Mouse (Mus musculus) midbrain, embryonic 12.5 days (tissue): ENCODE measurements at regions not wholly inside any gene's neighbourhood (a gene's known extent, or its start where the extent isn't known, plus 50 kb on each side); places are given as distances from the start of the nearest gene placed in this dataset.

Source experiments
- ATAC-seq: fragments of 200-750 bp; cut with Nextera tagmentation; 2 replicates; pipeline ENCODE4 v1.8.0; 2017; ENCODE audit warnings: low read depth, moderate TSS enrichment, moderate library complexity; ENCODE audit not compliant: low FRiP score
- H3K27ac ChIP-seq: fragments of 300-500 bp; sonication (generic); replicated peaks from 2 replicates; pipeline ENCODE4 v1.5.1; 2016; ENCODE audit warnings: mild to moderate bottlenecking
- H3K27me3 ChIP-seq: fragments of 300-500 bp; sonication (generic); 2 replicates; pipeline ENCODE4 v1.6.1; 2016; ENCODE audit warnings: mild to moderate bottlenecking
- H3K36me3 ChIP-seq: fragments of 300-500 bp; sonication (generic); 2 replicates; pipeline ENCODE4 v1.6.1; 2016
- H3K4me1 ChIP-seq: fragments of 300-500 bp; sonication (generic); 2 replicates; pipeline ENCODE4 v1.6.1; 2016
- H3K4me2 ChIP-seq: fragments of 300-500 bp; sonication (generic); replicated peaks from 2 replicates; pipeline ENCODE4 v1.6.1; 2016; ENCODE audit warnings: mild to moderate bottlenecking, moderate library complexity
- H3K4me3 ChIP-seq: fragments of 300-500 bp; sonication (generic); 2 replicates; pipeline ENCODE4 v1.5.1; 2016; ENCODE audit warnings: mild to moderate bottlenecking
- H3K9ac ChIP-seq: fragments of 300-500 bp; sonication (generic); replicated peaks from 2 replicates; pipeline ENCODE4 v1.6.1; 2016; ENCODE audit warnings: mild to moderate bottlenecking, moderate library complexity
- H3K9me3 ChIP-seq: fragments of 300-500 bp; sonication (generic); 2 replicates; pipeline ENCODE4 v1.6.1; 2016; ENCODE audit warnings: mild to moderate bottlenecking
- WGBS: fragments of 180-500 bp; shearing (Covaris S2); methylation state at CpG from one replicate; pipeline ENCODE4 v1.1.7; 2016; 5-methylcytosine and 5-hydroxymethylcytosine counted together

- Histone ChIP-seq H3K27ac (no peak overlapping the region), H3K9ac (no peak overlapping the region), H3K36me3 (no peaks in the 10 kb centered on the region), H3K27me3 (no peaks in the 10 kb centered on the region), H3K4me2 (no peak overlapping the region), H3K4me3 (no peak overlapping the region), H3K9me3 (no peaks in the 10 kb centered on the region), H3K4me1 (no peaks in the 10 kb centered on the region)
- ATAC-seq = no peak
- 90% methylated on average over 8 of the region's 8 CpGs for WGBS
Measured at GRCm38 (mm10) chr11:7289242-7289938, 75.7 kb upstream of the Igfbp3 start.

GRCm38 (mm10) chr11:7284836-7285490 lies 71.2 kb upstream of the Igfbp3 start:
- H3K27ac ChIP-seq = no peak overlapping the region
- ATAC-seq = no peak
- H3K36me3 ChIP-seq = no peaks in the 10 kb centered on the region
- H3K9ac ChIP-seq = no peak overlapping the region
- no peak overlapping the region for H3K4me3 ChIP-seq
- H3K9me3 ChIP-seq = no peaks in the 10 kb centered on the region
- no peak overlapping the region for H3K4me2 ChIP-seq
- H3K4me1 ChIP-seq = no peaks in the 10 kb centered on the region
- H3K27me3 ChIP-seq = no peaks in the 10 kb centered on the region
- WGBS = 62% methylated on average over 4 of the region's 4 CpGs

GRCm38 (mm10) chr11:7282981-7283380 lies 69.3 kb upstream of the Igfbp3 start:
- Histone ChIP-seq H3K27me3 (no peaks in the 10 kb centered on the region), H3K9me3 (no peaks in the 10 kb centered on the region), H3K36me3 (no peaks in the 10 kb centered on the region), H3K4me3 (no peak overlapping the region), H3K9ac (no peak overlapping the region), H3K4me1 (no peaks in the 10 kb centered on the region), H3K4me2 (no peak overlapping the region), H3K27ac (no peak overlapping the region)
- WGBS = 60% methylated on average over 3 of the region's 3 CpGs
- ATAC-seq = no peak

GRCm38 (mm10) chr11:7282188-7282587 lies 68.5 kb upstream of the Igfbp3 start:
- Histone ChIP-seq H3K27ac (no peak overlapping the region), H3K9ac (no peak overlapping the region), H3K36me3 (no peaks in the 10 kb centered on the region), H3K4me3 (no peak overlapping the region), H3K4me2 (no peak overlapping the region), H3K4me1 (no peaks in the 10 kb centered on the region), H3K9me3 (no peaks in the 10 kb centered on the region), H3K27me3 (no peaks in the 10 kb centered on the region)
- ATAC-seq = no peak
- WGBS = 88% methylated on average over 2 of the region's 2 CpGs

GRCm38 (mm10) chr11:7281656-7282055 lies 67.9 kb upstream of the Igfbp3 start:
- ATAC-seq = no peak
- 17% methylated on average over 2 of the region's 2 CpGs for WGBS
- no peaks in the 10 kb centered on the region for H3K4me1 ChIP-seq
- H3K9me3 ChIP-seq = no peaks in the 10 kb centered on the region
- H3K27ac ChIP-seq = no peak overlapping the region
- H3K4me2 ChIP-seq = no peak overlapping the region
- no peaks in the 10 kb centered on the region for H3K36me3 ChIP-seq
- no peak overlapping the region for H3K4me3 ChIP-seq
- no peaks in the 10 kb centered on the region for H3K27me3 ChIP-seq
- H3K9ac ChIP-seq = no peak overlapping the region

- no peaks in the 10 kb centered on the region for H3K27me3 ChIP-seq
- WGBS = 52% methylated on average over 2 of the region's 2 CpGs
- H3K9me3 ChIP-seq = no peaks in the 10 kb centered on the region
- H3K4me3 ChIP-seq = no peak overlapping the region
- H3K4me2 ChIP-seq = no peak overlapping the region
- no peak overlapping the region for H3K9ac ChIP-seq
- H3K27ac ChIP-seq = no peak overlapping the region
- no peaks in the 10 kb centered on the region for H3K4me1 ChIP-seq
- no peak for ATAC-seq
- no peaks in the 10 kb centered on the region for H3K36me3 ChIP-seq
Measured at GRCm38 (mm10) chr11:7279891-7280290, 66.2 kb upstream of the Igfbp3 start.

- 34% methylated on average over 3 of the region's 3 CpGs for WGBS
- Histone ChIP-seq H3K4me1 (no peaks in the 10 kb centered on the region), H3K27me3 (no peaks in the 10 kb centered on the region), H3K4me2 (no peak overlapping the region), H3K9ac (no peak overlapping the region), H3K9me3 (no peaks in the 10 kb centered on the region), H3K4me3 (no peak overlapping the region), H3K27ac (no peak overlapping the region), H3K36me3 (no peaks in the 10 kb centered on the region)
- ATAC-seq = no peak
Measured at GRCm38 (mm10) chr11:7272543-7272942, 58.8 kb upstream of the Igfbp3 start.

- 69% methylated on average over 1 of the region's 1 CpGs for WGBS
- no peak for ATAC-seq
Measured at GRCm38 (mm10) chr11:7270916-7271315, 57.2 kb upstream of the Igfbp3 start.

GRCm38 (mm10) chr11:7263971-7264370 lies 50.2 kb upstream of the Igfbp3 start:
- H3K4me3 ChIP-seq = no peak overlapping the region
- ATAC-seq = no peak
- no peaks in the 10 kb centered on the region for H3K36me3 ChIP-seq
- no peaks in the 10 kb centered on the region for H3K9me3 ChIP-seq
- no peaks in the 10 kb centered on the region for H3K27me3 ChIP-seq
- no peak overlapping the region for H3K4me2 ChIP-seq
- H3K4me1 ChIP-seq = no peaks in the 10 kb centered on the region
- no peak overlapping the region for H3K9ac ChIP-seq
- WGBS = 93% methylated on average over 4 of the region's 4 CpGs
- no peak overlapping the region for H3K27ac ChIP-seq

More at GRCm38 (mm10) chr11:7270916-7271315, 57.2 kb upstream of the Igfbp3 start:
- Histone ChIP-seq H3K4me2 (no peak overlapping the region), H3K36me3 (no peaks in the 10 kb centered on the region), H3K9ac (no peak overlapping the region), H3K4me3 (no peak overlapping the region), H3K27me3 (no peaks in the 10 kb centered on the region), H3K4me1 (no peaks in the 10 kb centered on the region), H3K9me3 (no peaks in the 10 kb centered on the region), H3K27ac (no peak overlapping the region)
